Mouse (Mus musculus): ENCODE measurements around the gene Egfl8. TPM values are rescaled to one million over a fixed set of nuclear protein-coding genes. Genes with fewer than 3 reads are reported as not detected.

Gene Egfl8
- polyA plus RNA-seq, 1 experiment from 2014 or later = 2.8 TPM

Other genes starting within 250 kb of the Egfl8 start
- not detected in 2 replicates for gene Btnl1, start 238.8 kb downstream of the Egfl8 start, polyA plus RNA-seq (2015; fragmentation: Nextera tagmentation; extraction: Ambion mirVana)
- 0.37 and 0.89 TPM in 2 replicates for gene BC051142, start 217.2 kb downstream of the Egfl8 start, polyA plus RNA-seq (2015; fragmentation: Nextera tagmentation; extraction: Ambion mirVana)
- not detected in 2 replicates for gene Btnl4, start 138.7 kb downstream of the Egfl8 start, polyA plus RNA-seq (2015; fragmentation: Nextera tagmentation; extraction: Ambion mirVana)
- not detected in 2 replicates for gene Btnl6, start 98.6 kb downstream of the Egfl8 start, polyA plus RNA-seq (2015; fragmentation: Nextera tagmentation; extraction: Ambion mirVana)
- gene Notch4, start 51.7 kb downstream of the Egfl8 start, polyA plus RNA-seq (2015; fragmentation: Nextera tagmentation; extraction: Ambion mirVana) = 11.2 and 12.0 TPM in 2 replicates
- 11.5 and 17.9 TPM in 2 replicates for gene Gpsm3, start 26.2 kb downstream of the Egfl8 start, polyA plus RNA-seq (2015; fragmentation: Nextera tagmentation; extraction: Ambion mirVana)
- 8.8 and 9.8 TPM in 2 replicates for gene Pbx2, start 24.7 kb downstream of the Egfl8 start, polyA plus RNA-seq (2015; fragmentation: Nextera tagmentation; extraction: Ambion mirVana)
- gene Ager, start 18.1 kb downstream of the Egfl8 start, polyA plus RNA-seq (2015; fragmentation: Nextera tagmentation; extraction: Ambion mirVana) = 197 and 248 TPM in 2 replicates
- gene Rnf5, start 12.3 kb downstream of the Egfl8 start, polyA plus RNA-seq (2015; fragmentation: Nextera tagmentation; extraction: Ambion mirVana) = 122 and 124 TPM in 2 replicates
- gene Agpat1, start 11.7 kb downstream of the Egfl8 start, polyA plus RNA-seq (2015; fragmentation: Nextera tagmentation; extraction: Ambion mirVana) = 51.8 and 51.9 TPM in 2 replicates
- gene Ppt2, start 12.5 kb upstream of the Egfl8 start, polyA plus RNA-seq (2015; fragmentation: Nextera tagmentation; extraction: Ambion mirVana) = 21.0 and 22.4 TPM in 2 replicates
- gene Prrt1, start 13.6 kb upstream of the Egfl8 start, polyA plus RNA-seq (2015; fragmentation: Nextera tagmentation; extraction: Ambion mirVana) = 0.16 and 0.46 TPM in 2 replicates
- 12.9 and 14.0 TPM in 2 replicates for gene Fkbpl, start 28.8 kb upstream of the Egfl8 start, polyA plus RNA-seq (2015; fragmentation: Nextera tagmentation; extraction: Ambion mirVana)
- 84.6 and 85.8 TPM in 2 replicates for gene Atf6b, start 31.2 kb upstream of the Egfl8 start, polyA plus RNA-seq (2015; fragmentation: Nextera tagmentation; extraction: Ambion mirVana)
- gene Tnxb, start 54.6 kb upstream of the Egfl8 start, polyA plus RNA-seq (2015; fragmentation: Nextera tagmentation; extraction: Ambion mirVana) = 0.59 and 0.77 TPM in 2 replicates
- gene C4b, start 127.9 kb upstream of the Egfl8 start, polyA plus RNA-seq (2015; fragmentation: Nextera tagmentation; extraction: Ambion mirVana) = 0.11 and 0.42 TPM in 2 replicates
- not detected in 2 replicates for gene Cyp21a1, start 188.6 kb upstream of the Egfl8 start, polyA plus RNA-seq (2015; fragmentation: Nextera tagmentation; extraction: Ambion mirVana)
- gene Stk19, start 221.0 kb upstream of the Egfl8 start, polyA plus RNA-seq (2015; fragmentation: Nextera tagmentation; extraction: Ambion mirVana) = 32.7 and 33.7 TPM in 2 replicates
- gene Dxo, start 221.0 kb upstream of the Egfl8 start, polyA plus RNA-seq (2015; fragmentation: Nextera tagmentation; extraction: Ambion mirVana) = 63.0 and 63.3 TPM in 2 replicates
- 50.8 and 54.0 TPM in 2 replicates for gene Skiv2l, start 234.2 kb upstream of the Egfl8 start, polyA plus RNA-seq (2015; fragmentation: Nextera tagmentation; extraction: Ambion mirVana)
- gene Nelfe, start 234.4 kb upstream of the Egfl8 start, polyA plus RNA-seq (2015; fragmentation: Nextera tagmentation; extraction: Ambion mirVana) = 92.6 and 95.7 TPM in 2 replicates
- 2.8 and 3.1 TPM in 2 replicates for gene Cfb, start 246.5 kb upstream of the Egfl8 start, polyA plus RNA-seq (2015; fragmentation: Nextera tagmentation; extraction: Ambion mirVana)